Mouse (Mus musculus) testis, adult 2 months (tissue): ENCODE data around the gene Gtf2e1. TPM values are rescaled to one million over a fixed set of nuclear protein-coding genes. Genes with fewer than 3 reads are reported as not detected.

Source experiments
- H3K27ac ChIP-seq: fragments of 200-500 bp; 2 replicates; pipeline ENCODE4 v1.5.1; 2012; ENCODE audit warnings: low read depth, low read length; ENCODE audit not compliant: control insufficient read depth, insufficient read depth
- H3K27me3 ChIP-seq: fragments of 200-500 bp; 2 replicates; pipeline ENCODE4 v1.6.1; 2012; ENCODE audit warnings: mild to moderate bottlenecking, low read length, moderate library complexity; ENCODE audit not compliant: control insufficient read depth, insufficient read depth
- H3K36me3 ChIP-seq: fragments of 200-500 bp; 2 replicates; pipeline ENCODE4 v1.6.1; 2012; ENCODE audit warnings: mild to moderate bottlenecking, low read length; ENCODE audit not compliant: control insufficient read depth, insufficient read depth
- H3K4me1 ChIP-seq: fragments of 200-500 bp; 2 replicates; pipeline ENCODE4 v1.6.1; 2012; ENCODE audit warnings: low read length; ENCODE audit not compliant: control insufficient read depth, insufficient read depth
- H3K4me3 ChIP-seq: fragments of 200-500 bp; 2 replicates; pipeline ENCODE4 v1.5.1; 2012; ENCODE audit warnings: low read depth, mild to moderate bottlenecking, low read length, moderate library complexity, mixed read lengths; ENCODE audit not compliant: control insufficient read depth
- CTCF ChIP-seq: fragments of 200-500 bp; IDR thresholded peaks from 2 replicates; pipeline ENCODE4 v1.5.1; 2012; ENCODE audit warnings: low read depth, mild to moderate bottlenecking, inconsistent platforms, low read length, moderate library complexity; ENCODE audit not compliant: control insufficient read depth, insufficient read depth, insufficient replicate concordance
- POLR2A ChIP-seq: fragments of 200-500 bp; IDR thresholded peaks from 2 replicates; pipeline ENCODE4 v1.6.1; 2012; ENCODE audit warnings: low read depth, mild to moderate bottlenecking, inconsistent platforms, low read length, moderate library complexity; ENCODE audit not compliant: control insufficient read depth
- polyA plus RNA-seq: library from polyadenylated mRNA; depleted of rRNA; stranded (reverse); fragments of >200 nt; gene quantifications from 2 replicates; pipeline ENCODE4 v1.2.3, GENCODE M21; 2012

The Gtf2e1 gene
- polyA plus RNA-seq, 1 experiment, result 10.7 TPM

GRCm38 (mm10) chr16:37522100-37522697 lies 17.4 kb downstream of the Gtf2e1 start:
- Histone ChIP-seq H3K36me3 (no peaks in the 10 kb centered on the region; the same call in none of the 2 replicates), H3K27ac (no peak overlapping the region), H3K27me3 (no peaks in the 10 kb centered on the region), H3K4me1 (no peaks in the 10 kb centered on the region), H3K4me3 (no peak overlapping the region)
- TF ChIP-seq POLR2A, result no peak
- TF ChIP-seq CTCF, result no peak

- H3K4me3 ChIP-seq, result no peak overlapping the region
- H3K27ac ChIP-seq, result no peak overlapping the region
- no peaks in the 10 kb centered on the region for H3K27me3 ChIP-seq
- TF ChIP-seq POLR2A, result no peak
- TF ChIP-seq CTCF, result no peak
- no peaks in the 10 kb centered on the region; the same call in 1 of the 2 replicates for H3K36me3 ChIP-seq
- no peaks in the 10 kb centered on the region for H3K4me1 ChIP-seq
Observed at GRCm38 (mm10) chr16:37520190-37521040, 19.2 kb downstream of the Gtf2e1 start.

- TF ChIP-seq POLR2A (no peak), CTCF (no peak)
- H3K4me3 ChIP-seq, result no peak overlapping the region
- no peaks in the 10 kb centered on the region for H3K4me1 ChIP-seq
- H3K27ac ChIP-seq, result no peak overlapping the region
- H3K27me3 ChIP-seq, result no peaks in the 10 kb centered on the region
- H3K36me3 ChIP-seq, result no peaks in the 10 kb centered on the region; the same call in 1 of the 2 replicates
Observed at GRCm38 (mm10) chr16:37519721-37520120, 19.9 kb downstream of the Gtf2e1 start.

GRCm38 (mm10) chr16:37518662-37519061 lies 20.9 kb downstream of the Gtf2e1 start:
- Histone ChIP-seq H3K4me3 (no peak overlapping the region), H3K27me3 (no peaks in the 10 kb centered on the region), H3K36me3 (no peaks in the 10 kb centered on the region; the same call in 1 of the 2 replicates), H3K27ac (no peak overlapping the region), H3K4me1 (no peaks in the 10 kb centered on the region)
- TF ChIP-seq POLR2A (no peak), CTCF (no peak)

GRCm38 (mm10) chr16:37517596-37518211 lies 21.9 kb downstream of the Gtf2e1 start:
- H3K36me3 ChIP-seq, result no peaks in the 10 kb centered on the region; the same call in 1 of the 2 replicates
- no peaks in the 10 kb centered on the region for H3K27me3 ChIP-seq
- H3K27ac ChIP-seq, result no peak overlapping the region
- TF ChIP-seq CTCF, result no peak
- no peak for TF ChIP-seq POLR2A
- no peak overlapping the region for H3K4me3 ChIP-seq
- no peaks in the 10 kb centered on the region for H3K4me1 ChIP-seq

GRCm38 (mm10) chr16:37516376-37516993 lies 23.1 kb downstream of the Gtf2e1 start:
- no peaks in the 10 kb centered on the region for H3K27me3 ChIP-seq
- no peaks in the 10 kb centered on the region; the same call in none of the 2 replicates for H3K36me3 ChIP-seq
- no peak overlapping the region for H3K4me3 ChIP-seq
- H3K27ac ChIP-seq, result no peak overlapping the region
- no peak for TF ChIP-seq POLR2A
- no peaks in the 10 kb centered on the region for H3K4me1 ChIP-seq

GRCm38 (mm10) chr16:37514644-37515043 lies 24.9 kb downstream of the Gtf2e1 start:
- Histone ChIP-seq H3K36me3 (peaks cover 2% of the 10 kb centered on the region), H3K4me1 (no peaks in the 10 kb centered on the region)
- TF ChIP-seq POLR2A, result no peak
- TF ChIP-seq CTCF, result no peak

More at GRCm38 (mm10) chr16:37514644-37515043, 24.9 kb downstream of the Gtf2e1 start:
- H3K27me3 ChIP-seq, result no peaks in the 10 kb centered on the region
- no peak overlapping the region for H3K4me3 ChIP-seq
- no peak overlapping the region for H3K27ac ChIP-seq
